Mouse (Mus musculus): ENCODE measurements at regions not wholly inside any gene's neighbourhood (a gene's known extent, or its start where the extent isn't known, plus 50 kb on each side); places are given as distances from the start of the nearest gene placed in this dataset.

DNA sequence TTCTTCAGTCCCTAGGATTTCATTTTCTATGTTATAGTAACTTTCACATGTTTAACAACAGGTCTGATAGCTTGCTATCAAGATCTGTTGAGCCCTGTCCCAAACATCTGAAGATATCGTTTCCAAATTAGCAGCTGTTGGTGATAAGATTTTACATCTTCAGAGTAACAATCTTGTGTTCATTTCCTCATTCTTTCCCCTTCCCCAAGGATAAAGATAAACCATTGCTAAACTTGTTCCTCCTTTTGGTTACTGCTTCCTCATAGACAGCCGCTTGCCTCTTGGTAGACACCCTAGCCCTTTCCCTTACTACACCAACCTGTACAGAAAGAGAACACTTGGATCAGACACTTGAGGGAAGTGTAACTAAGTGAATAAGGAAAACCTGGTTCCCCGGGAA lies 58.6 kb downstream of the Kcnrg start:
- DNase-seq (ENCODE audit: low spot score in 2 of 2), result no peak

DNA sequence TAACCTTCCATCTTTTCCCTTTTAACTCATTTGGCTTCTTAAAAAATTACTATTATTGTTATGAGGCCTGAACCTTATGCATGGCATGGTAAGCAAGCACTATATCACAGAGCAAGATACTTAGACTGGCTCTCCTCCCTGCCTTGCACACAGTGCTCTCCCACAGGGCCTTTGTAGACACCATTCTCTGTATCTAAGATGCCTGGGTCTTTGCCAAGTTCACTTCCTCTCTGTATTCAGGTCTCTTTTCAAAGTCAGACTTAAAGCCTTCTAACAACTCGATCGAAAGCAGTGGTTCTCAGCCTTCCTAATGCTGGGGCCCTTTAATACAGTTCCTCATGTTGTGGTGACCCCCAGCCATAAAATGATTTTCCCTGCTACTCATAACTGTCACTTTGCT lies 65.9 kb downstream of the Kcnrg start:
- no peak for DNase-seq (ENCODE audit: low spot score in 2 of 2)

DNA sequence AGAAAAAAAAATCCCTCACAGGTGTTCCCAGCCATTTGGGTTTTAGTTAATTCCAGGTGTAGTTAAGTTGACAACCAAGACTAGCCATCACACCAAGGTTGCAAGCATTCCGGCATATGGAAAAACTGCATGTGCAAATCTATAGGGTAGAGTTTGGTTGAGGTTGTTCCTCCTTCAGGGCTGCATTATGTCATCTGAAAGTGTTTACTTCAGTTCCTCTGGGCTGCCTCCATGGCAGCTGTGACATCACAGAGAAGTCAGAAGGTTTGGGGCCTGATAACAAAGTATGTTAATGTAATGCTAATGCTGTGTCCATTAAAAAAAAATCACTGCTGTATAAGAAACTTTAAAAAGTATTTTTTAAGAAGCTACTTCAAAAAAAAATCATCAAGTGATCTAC lies 70.8 kb downstream of the Kcnrg start:
- no peak for DNase-seq (ENCODE audit: low spot score in 2 of 2)

DNA sequence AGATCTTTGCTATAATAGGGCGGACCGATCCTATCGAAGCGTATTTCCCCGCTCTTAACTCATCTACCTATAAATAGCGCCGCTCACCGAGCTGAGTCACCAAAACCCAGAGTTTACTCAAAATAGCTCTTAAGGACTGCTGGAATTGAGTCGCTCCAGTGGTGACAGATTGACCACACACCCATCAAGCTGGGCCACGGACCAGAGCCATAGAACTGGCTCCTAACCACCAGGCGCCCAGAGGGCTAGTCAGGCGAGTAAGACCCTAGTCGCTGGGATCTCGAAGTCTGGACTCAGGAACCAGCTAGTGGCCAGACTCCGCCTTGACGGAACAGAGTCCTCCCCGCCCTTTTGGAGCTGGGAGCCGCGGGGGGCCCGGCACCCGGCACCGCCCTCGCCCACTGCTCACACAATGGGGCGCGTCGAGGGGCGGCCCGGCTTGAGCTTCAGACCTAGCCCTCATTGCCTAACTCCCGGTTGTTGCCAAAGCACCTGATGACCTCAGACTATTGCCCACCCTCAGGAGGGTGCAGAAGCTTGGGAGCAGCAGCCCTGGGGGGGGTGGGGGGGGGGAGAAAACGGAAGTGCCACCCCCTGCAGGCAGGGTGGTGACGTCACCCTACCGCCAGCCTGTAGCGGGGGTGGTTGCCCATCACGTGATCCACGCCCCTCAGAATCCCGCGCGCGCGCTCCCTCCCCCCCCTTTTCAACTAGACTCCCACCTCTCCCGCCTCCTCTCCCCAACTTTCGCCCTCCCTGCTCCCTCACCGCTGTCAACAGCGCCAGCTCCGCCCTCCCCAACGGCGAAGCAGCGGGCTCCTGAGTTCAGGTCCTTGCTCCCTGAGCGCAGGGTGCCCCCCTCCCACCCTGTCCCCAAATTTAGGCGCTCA lies 73.8 kb downstream of the Kcnrg start:
- peak; percentile 70 to 80 for DNase-seq (ENCODE audit: low spot score in 2 of 2)

DNA sequence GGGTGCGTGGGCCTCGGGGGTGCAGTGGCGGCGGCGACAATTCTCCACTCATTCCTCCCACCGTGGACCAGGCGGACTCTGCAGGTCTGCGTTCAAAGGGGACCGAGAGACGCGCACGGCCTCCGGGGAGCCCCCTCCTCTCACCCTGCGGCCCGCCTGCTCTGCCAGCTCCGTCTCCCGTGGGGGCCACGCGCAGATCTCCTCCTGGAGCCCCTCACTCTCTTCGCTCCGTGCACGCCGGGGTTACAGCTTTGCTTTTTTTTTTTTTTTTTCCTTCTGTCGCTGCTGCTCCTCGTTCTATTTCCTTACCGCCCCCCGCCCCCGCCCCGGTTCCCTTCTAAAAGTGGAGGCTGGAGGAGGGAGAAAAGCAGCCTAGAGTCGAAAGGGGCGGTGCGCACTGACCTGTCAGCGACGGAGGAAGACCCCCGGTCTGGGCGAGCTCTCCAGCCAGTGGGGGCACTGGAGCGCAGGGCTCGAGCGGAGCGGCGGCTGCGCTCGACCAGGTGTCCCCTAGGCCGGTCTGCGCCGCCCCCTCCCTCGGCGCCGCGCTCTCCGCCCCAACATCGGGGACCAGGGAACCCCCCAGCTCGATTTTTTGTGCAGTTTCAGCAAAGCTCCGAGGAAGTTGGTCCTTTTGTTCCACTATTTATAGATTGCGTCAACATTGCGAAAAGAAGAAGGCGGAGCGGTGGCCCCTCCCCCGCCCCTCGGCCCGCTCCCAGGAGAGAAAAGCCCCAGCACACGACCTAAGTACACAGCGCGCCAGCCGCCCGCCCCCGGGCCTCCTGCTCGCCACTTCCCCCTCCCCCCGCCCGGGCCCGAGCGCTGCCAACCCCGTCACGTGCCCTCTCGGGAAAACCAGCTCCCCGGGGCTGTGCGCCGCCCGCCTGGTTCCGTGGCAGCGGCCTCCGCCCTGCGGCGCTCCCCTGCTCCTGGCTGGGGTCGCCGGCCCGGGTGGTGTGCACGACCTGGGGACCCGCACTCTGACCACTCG lies 74.7 kb downstream of the Kcnrg start:
- DNase-seq (ENCODE audit: low spot score in 2 of 2), result peak; percentile 69 to 78

DNA sequence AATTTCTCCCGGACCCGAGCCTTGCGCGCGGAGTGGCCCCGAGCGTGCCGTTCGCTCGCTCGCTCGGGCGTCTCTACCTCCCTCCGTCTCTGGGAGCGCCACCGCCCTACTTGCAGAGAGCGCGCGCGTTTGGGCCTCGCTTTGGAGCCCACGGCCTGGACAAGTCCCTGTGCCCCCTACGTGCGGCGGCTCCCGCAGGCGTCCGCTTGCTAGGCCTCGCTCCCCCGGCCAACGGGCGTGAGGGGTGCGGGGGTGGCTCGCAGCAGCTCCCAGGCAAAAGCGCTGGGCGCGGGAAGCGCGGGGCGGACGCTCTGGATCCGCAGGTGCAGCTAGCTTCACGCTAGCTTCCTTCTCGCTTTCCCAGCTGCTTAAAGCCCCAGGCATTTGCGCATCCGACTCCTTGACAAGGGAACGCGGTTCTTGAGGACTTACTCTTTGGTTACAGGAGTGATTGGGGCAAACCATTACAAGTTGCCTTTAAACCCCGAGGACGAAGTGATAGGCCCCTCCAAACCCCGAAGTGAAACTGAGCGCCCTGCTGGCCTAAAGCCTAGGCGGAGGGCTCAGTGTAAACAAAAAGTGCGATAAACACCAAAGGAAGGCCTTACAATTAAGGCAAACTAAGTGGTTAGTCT lies 75.6 kb downstream of the Kcnrg start:
- peak; percentile 52 to 55 for DNase-seq (ENCODE audit: low spot score in 2 of 2)

DNA sequence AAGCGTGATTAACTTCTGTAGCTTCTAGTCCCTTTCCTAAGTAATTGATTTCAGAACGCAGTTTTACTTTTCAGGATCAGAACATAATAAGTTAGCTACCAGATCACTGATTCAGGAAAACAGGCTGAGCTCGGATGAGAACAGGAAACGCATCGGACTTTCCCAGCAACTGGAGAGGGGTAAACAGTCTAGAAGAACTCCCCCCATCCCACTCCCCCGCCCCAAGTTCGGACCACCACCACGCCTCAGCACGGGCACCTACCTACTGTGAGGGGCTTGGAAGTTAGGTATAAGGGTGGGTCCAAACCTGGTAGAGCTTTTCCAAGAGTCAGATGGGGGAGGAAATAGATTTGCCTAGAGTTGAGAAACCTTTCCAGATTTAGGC lies 76.1 kb downstream of the Kcnrg start:
- DNase-seq (ENCODE audit: low spot score in 2 of 2), result no peak

DNA sequence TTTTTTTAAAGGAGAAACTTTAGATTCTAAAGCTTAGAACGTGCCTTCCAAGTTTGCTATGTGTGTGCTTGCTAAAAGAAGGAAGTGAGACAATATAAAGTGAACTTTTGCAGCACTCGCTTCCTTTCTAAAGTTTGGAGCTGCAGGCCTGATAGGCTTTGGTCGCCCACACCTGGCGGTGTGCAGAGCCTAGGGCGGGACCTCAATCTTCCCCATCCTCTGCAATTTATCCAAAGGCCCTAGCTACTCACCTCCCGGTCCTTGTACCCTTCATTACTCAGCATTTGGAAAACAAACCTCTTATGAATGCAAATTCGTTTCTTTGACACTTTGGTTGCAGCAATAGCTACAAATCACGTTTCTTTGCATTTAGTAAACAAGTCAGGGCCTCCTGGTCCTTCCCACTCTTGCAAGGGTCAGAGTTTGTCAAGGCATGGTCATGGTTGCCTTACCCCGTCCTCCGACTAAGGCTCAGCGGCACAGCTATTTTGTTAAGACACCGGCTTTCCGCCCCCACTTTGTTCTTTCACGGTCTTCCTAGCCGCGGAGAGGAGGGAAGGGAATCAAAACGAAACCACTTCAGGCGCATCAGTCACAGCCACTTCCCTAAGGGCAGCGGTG lies 76.6 kb downstream of the Kcnrg start:
- no peak for DNase-seq (ENCODE audit: low spot score in 2 of 2)

DNA sequence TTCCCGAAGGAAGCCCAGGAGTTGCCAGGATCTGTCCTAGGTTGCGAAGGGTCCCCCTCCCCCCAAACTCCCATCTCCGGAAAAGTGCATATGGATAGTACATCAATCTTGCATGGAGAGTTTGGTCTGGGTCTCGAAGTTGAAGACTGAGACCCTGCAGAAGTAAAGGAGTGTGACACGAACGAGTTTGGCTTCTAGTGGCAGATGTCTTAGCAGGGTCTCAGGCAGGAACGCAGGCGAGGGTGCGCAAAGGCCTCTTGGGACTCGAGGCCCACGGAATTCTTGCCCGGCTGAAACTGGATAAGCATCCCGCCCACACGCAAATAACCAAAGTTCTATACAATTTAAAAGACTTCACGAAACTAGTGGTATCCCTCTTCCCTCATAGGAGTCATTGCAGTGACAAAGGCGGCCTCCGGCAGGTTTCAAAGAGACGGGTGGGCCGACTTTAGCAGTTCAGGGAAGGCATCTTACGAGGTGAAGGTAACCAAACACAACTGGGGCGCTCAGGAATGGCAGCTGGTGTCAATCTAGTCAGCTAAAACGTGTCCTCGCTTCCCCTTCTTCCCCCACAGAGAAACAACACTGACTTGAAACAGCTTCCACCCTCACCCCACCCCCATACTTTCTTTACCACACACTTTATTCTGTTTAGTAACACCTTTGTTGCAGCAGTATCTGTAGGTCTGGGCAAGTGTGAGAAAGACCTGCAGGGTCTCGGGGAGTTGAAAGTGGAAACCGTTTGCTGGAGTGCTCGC lies 77.4 kb downstream of the Kcnrg start:
- DNase-seq (ENCODE audit: low spot score in 2 of 2), result no peak

DNA sequence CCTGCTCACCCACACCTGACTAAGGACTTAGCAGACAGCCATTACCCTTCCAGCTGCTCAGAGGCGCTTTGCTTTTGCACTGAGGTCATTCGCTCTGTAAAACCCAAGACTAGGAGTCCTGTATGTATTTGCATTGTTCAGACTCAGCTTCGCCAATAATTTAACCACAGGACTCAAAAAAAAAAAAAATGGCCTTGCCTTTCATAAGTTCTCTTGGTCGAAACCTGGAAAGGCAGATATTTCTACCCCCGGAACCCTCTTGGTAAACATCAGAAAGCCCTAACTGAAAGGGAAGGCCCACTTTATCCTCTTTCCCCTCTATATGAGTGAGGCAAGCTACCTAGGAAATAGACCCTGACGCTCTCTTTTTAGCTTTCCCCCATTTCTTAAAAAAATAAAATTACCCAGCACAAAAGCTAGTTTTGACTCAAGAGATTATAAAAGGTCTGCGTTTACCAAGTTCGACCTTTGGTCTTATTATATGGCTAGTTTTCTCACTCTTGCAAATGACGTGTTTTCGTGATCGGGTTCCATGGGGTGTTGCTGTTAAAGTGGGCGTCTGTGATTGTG lies 78.1 kb downstream of the Kcnrg start:
- DNase-seq (ENCODE audit: low spot score in 2 of 2), result no peak

DNA sequence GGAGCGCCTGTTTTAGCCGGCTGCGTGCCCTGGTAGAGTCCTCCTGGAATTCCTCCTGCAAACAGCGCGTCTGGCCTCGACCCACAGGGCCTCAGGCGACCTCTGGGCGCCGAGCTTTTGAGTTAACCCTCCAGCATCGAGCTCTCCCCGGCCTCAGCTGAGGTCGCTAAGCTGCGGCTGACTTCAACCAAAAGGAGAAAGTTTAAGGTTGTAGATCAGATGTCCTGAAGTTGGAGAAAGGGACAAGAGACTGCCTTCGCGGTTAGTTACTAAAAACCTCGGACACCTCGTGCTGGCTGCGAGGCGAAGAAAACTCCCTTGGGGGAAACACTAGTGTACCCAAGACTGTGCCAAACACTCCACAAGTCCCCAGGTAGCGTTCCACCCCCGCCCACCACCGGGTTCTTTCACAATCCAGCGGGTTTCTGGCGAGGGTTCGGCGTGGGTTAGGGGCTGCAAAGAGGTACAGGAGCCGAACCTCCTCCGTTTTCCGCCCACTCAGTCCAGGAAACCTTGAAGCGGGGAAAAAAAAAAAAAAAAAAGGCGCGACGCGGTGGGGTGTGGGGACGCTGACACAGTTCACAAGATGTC lies 78.9 kb downstream of the Kcnrg start:
- no peak for DNase-seq (ENCODE audit: low spot score in 2 of 2)

DNA sequence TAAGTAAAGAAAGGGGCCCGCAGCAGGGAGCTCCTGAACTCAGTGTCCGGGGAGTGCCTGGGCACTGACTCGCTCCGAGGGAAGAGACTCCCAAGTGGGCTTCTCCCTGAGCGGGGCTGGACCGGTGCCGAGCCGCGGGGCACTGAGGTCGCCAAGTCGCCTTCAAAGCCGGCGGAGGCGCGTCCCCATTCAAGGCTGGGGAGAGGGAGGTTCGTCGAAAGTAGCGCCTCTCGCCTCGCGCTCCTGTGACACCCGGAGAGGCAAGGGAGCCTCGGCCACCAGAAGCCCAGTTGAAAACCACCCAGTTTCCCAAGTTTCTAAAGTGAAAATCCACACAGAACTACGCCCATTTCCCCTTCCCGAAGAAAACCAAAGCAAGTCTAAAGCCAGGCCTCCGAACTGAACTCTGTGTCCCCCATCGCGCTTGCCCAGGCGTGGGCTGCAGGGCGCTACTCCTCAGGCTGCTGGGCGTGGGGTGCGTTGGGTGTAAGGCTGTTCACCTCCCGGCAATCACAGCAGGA lies 79.6 kb downstream of the Kcnrg start:
- DNase-seq (ENCODE audit: low spot score in 2 of 2), result no peak

DNA sequence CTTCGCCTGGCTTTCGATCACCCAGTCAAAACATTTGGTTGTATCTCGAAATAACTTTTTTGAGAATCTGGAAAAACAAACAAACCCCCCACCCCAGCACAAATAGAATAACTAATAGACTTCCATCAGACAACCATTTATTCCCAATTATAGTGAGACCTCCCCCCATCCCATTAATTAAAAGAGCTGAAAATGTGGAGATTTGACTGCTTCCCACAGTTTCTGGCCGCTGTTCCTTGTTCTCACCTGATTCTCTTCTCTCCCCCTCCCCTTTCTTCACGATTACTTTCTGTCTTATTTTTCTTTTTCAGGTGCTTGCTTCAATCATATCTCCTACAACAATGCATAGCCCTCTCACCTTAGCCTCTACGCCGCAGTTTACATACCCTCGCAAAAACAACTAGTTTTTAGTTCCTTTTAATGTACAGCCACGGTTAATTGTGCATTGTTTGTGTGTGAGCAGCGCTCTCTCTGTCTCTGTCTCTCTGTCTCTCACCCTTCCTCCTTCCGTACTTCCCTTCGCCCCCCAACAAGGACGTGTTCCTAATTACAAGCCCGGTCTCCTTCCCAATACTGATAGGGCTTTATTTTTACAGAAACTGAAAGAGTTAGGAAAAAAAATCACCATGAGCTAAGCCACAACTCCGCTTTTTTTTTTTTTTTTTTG lies 80.2 kb downstream of the Kcnrg start:
- DNase-seq (ENCODE audit: low spot score in 2 of 2), result no peak

DNA sequence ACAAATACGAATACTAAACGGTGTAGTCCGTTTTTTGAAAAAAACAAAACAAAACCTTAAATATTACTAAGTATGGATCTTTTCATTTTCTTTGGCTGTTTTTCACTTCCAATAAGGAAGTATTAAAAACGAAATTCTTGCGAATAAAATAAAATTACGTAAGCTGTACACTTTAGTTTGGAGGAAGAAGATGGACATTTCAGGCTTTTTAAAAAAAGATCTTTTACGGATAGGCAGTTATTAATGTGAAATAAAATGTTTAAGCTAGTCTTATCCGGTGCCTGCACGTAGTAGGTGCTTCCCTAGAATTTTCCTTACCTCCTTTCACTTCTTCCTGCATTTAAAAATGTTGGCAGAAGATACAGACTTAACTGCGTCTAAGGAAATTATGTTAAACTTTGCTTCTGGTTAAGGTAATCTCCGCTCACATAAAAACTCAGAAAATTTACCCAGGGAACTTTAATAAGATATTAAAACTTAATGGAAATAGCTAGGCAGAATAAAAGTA lies 80.8 kb downstream of the Kcnrg start:
- DNase-seq (ENCODE audit: low spot score in 2 of 2), result no peak

DNA sequence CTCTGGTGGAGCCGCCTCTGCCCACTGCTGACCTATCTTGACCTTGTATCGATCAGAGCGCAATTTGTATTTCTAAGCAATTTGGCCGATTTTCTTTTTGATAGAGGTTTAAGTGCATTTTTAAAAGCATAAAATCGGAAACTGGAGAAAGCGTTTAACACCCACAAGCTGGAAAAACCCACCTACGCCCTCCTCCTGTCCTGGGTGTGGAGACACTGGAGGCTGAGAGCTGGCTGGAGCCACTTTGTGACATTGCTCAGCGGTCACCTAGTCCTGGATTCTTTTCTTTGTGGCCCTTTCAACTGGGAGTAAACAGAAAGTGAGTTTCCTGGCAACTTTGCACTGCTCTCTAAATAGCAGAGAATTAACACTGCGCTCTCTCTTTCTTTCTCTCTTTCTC lies 81.4 kb downstream of the Kcnrg start:
- DNase-seq (ENCODE audit: low spot score in 2 of 2), result no peak

DNA sequence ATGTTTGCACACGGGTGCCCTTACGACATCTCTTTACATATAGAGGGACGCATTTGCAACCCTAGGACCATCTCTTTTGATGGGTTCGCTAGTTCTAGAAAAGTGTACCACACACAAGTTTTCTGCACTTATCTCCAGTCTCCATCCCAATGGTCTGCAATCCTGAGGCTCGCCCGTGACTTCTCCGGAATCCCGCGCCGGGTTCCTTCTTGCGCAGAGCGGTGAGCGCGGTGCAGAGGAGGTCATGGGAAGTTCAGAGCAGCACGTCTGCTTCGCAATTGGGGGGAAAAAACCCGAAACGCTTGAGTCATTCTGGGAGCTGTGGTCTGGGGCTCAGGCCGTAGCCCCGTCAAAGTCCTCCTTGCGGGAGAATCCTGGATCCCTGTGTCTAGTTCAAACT lies 82.0 kb downstream of the Kcnrg start:
- no peak for DNase-seq (ENCODE audit: low spot score in 2 of 2)

DNA sequence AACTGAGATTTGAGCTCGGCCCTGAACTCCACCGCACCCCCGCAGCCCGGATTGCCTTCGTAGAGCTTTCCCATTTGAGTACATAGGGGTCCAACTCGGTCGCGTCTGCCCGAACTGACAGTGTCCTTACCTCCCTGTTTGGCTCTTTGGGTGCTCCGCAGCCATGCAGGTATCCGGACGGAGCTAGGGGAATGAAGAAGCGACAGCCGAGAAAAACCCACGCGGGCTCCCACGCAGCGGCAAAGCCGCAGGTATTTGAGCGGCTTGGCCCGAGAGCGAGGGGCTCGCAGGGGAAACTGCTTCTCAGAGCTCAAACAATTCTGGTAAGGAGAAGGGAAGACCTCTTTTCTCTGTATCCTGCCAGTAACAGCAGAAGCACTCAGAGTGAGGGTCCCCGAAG lies 82.5 kb downstream of the Kcnrg start:
- no peak for DNase-seq (ENCODE audit: low spot score in 2 of 2)

DNA sequence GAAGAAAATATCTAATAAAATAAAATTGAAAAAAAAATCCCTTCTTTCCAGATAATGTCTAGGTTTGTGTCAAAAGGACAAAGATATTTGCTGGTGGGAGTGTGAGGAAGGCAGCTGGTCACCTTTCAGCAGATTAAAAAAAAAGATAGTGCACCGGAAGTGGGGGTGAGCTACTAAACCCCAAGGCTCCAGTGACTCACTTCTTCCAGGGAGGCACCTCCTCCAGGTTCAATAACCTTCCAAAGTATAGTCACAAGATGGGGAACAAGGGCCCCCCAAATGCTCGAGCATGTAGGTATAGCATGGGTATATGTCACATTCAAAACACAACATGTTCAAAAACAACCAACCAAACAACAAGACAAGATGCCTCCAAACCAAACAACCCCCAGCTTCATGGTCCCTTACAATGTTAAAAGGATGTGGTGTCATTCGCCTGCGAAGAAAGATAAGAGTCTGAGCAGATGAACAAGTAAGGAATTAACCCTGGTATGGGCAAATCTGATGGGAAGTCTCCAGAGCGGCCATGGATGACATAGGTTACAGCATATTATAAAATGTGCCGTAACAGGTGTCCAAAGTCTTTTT lies 84.6 kb downstream of the Kcnrg start:
- no peak for DNase-seq (ENCODE audit: low spot score in 2 of 2)

DNA sequence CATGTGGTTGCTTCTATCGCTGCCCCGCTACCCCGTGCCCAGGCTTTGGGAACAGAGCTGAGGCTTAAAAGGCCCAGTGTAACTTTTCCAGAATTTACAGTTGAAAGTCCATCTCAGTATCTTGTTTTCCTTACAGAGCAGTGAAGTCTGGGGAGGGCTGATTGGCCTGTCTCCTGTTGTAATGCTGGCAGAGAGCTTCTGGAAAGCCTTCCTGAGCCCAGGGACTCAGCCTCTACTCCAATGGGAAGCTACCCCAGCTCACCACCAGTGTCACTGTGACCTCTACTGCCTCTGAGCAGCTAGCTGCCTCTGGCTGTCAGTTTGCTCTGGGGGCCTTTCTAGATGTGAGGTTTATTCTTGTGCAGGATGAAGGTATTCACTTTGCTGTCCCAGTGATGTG lies 87.5 kb downstream of the Kcnrg start:
- no peak for DNase-seq (ENCODE audit: low spot score in 2 of 2)
